Mouse (Mus musculus) splenic B cell, adult 2 months (primary cell): ENCODE data around the gene Rpl15.

Experiments used
- DNase-seq: peaks from one replicate; pipeline ENCODE4 v3.0.0-alpha.2; 2011; ENCODE audit warnings: low read depth, low spot score
- H3K27me3 ChIP-seq: 2 replicates; pipeline ENCODE4 v1.6.1; 2012; ENCODE audit warnings: mild to moderate bottlenecking, low read length, moderate library complexity, mixed read lengths; ENCODE audit not compliant: control insufficient read depth, poor library complexity, insufficient read depth, severe bottlenecking
- H3K36me3 ChIP-seq: 2 replicates; pipeline ENCODE4 v1.6.1; 2012; ENCODE audit warnings: mild to moderate bottlenecking, low read length, moderate library complexity, mixed read lengths; ENCODE audit not compliant: control insufficient read depth, poor library complexity, insufficient read depth, severe bottlenecking

Rpl15 gene

GRCm38 (mm10) chr14:18270529-18271441, at the start of gene Rpl15, which contains the start of gene Nkiras1:
TSS of gene Rpl15 (minus strand) at chr14:18271391.
TSS of gene Nkiras1 (plus strand) at chr14:18271136.
- Histone ChIP-seq H3K27me3 (no peaks in the 10 kb centered on the region), H3K36me3 (peaks cover 3% of the 10 kb centered on the region; the same call in 1 of the 2 replicates)
- peak; percentile 97 for DNase-seq

- no peak for DNase-seq
- Histone ChIP-seq H3K36me3 (no peaks in the 10 kb centered on the region; the same call in 1 of the 2 replicates), H3K27me3 (no peaks in the 10 kb centered on the region)
Observed at GRCm38 (mm10) chr14:18317457-18318411, 46.5 kb upstream of the Rpl15 start.

GRCm38 (mm10) chr14:18304165-18304564, 33.0 kb upstream of the Rpl15 start:
- peak; percentile 50 for DNase-seq
- H3K36me3 ChIP-seq: no peaks in the 10 kb centered on the region
- no peaks in the 10 kb centered on the region for H3K27me3 ChIP-seq

- no peaks in the 10 kb centered on the region for H3K27me3 ChIP-seq
- no peak for DNase-seq
- no peaks in the 10 kb centered on the region for H3K36me3 ChIP-seq
Observed at GRCm38 (mm10) chr14:18303262-18303661, 32.1 kb upstream of the Rpl15 start.

GRCm38 (mm10) chr14:18302750-18303149, 31.6 kb upstream of the Rpl15 start:
- Histone ChIP-seq H3K36me3 (no peaks in the 10 kb centered on the region), H3K27me3 (no peaks in the 10 kb centered on the region)
- DNase-seq: no peak

GRCm38 (mm10) chr14:18301591-18301990, 30.4 kb upstream of the Rpl15 start:
- H3K27me3 ChIP-seq: no peaks in the 10 kb centered on the region
- DNase-seq: peak; percentile 67
- H3K36me3 ChIP-seq: no peaks in the 10 kb centered on the region

- Histone ChIP-seq H3K27me3 (no peaks in the 10 kb centered on the region), H3K36me3 (no peaks in the 10 kb centered on the region)
- DNase-seq: peak; percentile 52
Observed at GRCm38 (mm10) chr14:18300676-18301075, 29.5 kb upstream of the Rpl15 start.

GRCm38 (mm10) chr14:18298874-18299273, 27.7 kb upstream of the Rpl15 start:
- Histone ChIP-seq H3K27me3 (no peaks in the 10 kb centered on the region), H3K36me3 (no peaks in the 10 kb centered on the region)
- DNase-seq: no peak

GRCm38 (mm10) chr14:18297441-18297840, 26.2 kb upstream of the Rpl15 start:
- Histone ChIP-seq H3K36me3 (no peaks in the 10 kb centered on the region), H3K27me3 (no peaks in the 10 kb centered on the region)
- DNase-seq: no peak

GRCm38 (mm10) chr14:18292578-18292977, 21.4 kb upstream of the Rpl15 start:
- no peak for DNase-seq
- H3K36me3 ChIP-seq: no peaks in the 10 kb centered on the region
- H3K27me3 ChIP-seq: no peaks in the 10 kb centered on the region

GRCm38 (mm10) chr14:18292111-18292510, 20.9 kb upstream of the Rpl15 start:
- Histone ChIP-seq H3K36me3 (no peaks in the 10 kb centered on the region), H3K27me3 (no peaks in the 10 kb centered on the region)
- no peak for DNase-seq

GRCm38 (mm10) chr14:18287391-18287790, 16.2 kb upstream of the Rpl15 start:
- Histone ChIP-seq H3K27me3 (no peaks in the 10 kb centered on the region), H3K36me3 (0 out of 2 replicates have a peak, but pooled peaks cover under 1% of the 10 kb centered on the region)
- DNase-seq: no peak

GRCm38 (mm10) chr14:18286441-18286840, 15.2 kb upstream of the Rpl15 start:
- no peaks in the 10 kb centered on the region for H3K27me3 ChIP-seq
- 0 out of 2 replicates have a peak, but pooled peaks cover 2% of the 10 kb centered on the region for H3K36me3 ChIP-seq
- no peak for DNase-seq

- DNase-seq: no peak
- no peaks in the 10 kb centered on the region for H3K27me3 ChIP-seq
Observed at GRCm38 (mm10) chr14:18285476-18285875, 14.3 kb upstream of the Rpl15 start.

More at GRCm38 (mm10) chr14:18285476-18285875, 14.3 kb upstream of the Rpl15 start:
- H3K36me3 ChIP-seq: 0 out of 2 replicates have a peak, but pooled peaks cover 3% of the 10 kb centered on the region
